Comparison of ENCODE assay signal across 8 mouse cellular contexts in the genomic region with DNA sequence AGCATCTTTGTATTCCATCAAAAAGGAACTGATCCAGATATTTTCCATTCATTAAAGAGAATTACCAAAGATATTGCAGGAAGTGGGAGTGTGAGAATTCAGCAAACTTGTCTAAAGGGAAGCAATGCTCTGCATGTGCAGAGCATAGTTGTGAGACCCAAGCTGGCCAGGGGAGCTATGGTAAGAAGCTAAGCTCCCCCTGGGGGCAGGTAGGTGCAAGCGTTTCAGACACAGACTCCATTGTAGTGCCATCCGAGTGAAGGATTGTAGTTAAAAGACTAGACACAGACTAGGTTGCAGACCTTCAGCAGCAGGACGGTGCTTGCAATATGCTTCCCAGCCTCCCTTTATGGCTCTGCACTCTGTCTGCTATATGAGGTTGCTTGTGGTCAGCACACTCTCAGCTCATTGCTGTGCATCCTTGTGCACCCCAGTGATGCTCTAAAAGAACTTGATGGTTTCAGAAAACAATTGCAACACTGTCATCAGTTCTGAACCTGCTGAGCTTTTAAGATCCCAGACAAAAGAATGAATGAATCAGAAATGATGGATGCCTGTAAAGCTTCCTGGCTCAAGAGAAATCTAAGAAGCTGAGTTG.
A peak's percentile ranks its signal among the peaks of the same experiment; 100 is the strongest.
DNase-seq lines count a peak whose midpoint lies in the region; ATAC-seq and TF ChIP-seq lines count a peak whose summit lies in the region.

No protein-coding gene starts in this region.

- H3K9ac ChIP-seq in kidney, embryonic 14.5 days (ENCODE audit: low read depth, low read length), result no peak overlapping the region
- no peak overlapping the region for H3K9ac ChIP-seq in hindbrain, embryonic 16.5 days (ENCODE audit: low read depth, low read length)

- DNase-seq in kidney, adult 9 months, result peak; percentile 5
- peak; percentile 41 to 42 for DNase-seq in cerebellum, postnatal 10 days
- no peak for DNase-seq in B cell, adult 2 months
- no peak for DNase-seq in heart, adult 9 months (ENCODE audit: low spot score in 2 of 2)
- no peak for DNase-seq in thymus, adult 18-20 months

- no peaks in the 10 kb centered on the region for H3K36me3 ChIP-seq in kidney, embryonic 14.5 days (ENCODE audit: control insufficient read depth, insufficient read depth, low read length)
- no peaks in the 10 kb centered on the region for H3K36me3 ChIP-seq in E14TG2a.4 (ENCODE audit: insufficient read depth, low read length)
- no peaks in the 10 kb centered on the region for H3K36me3 ChIP-seq in hindbrain, embryonic 16.5 days (ENCODE audit: control insufficient read depth, insufficient read depth, low read length)

- WGBS in kidney, embryonic 14.5 days, result 26% methylated on average over 3 of the region's 3 CpGs
- 11% methylated on average over 3 of the region's 3 CpGs for WGBS in hindbrain, embryonic 16.5 days

- no peak overlapping the region for H3K4me3 ChIP-seq in kidney, embryonic 14.5 days (ENCODE audit: low read length)
- no peak overlapping the region for H3K4me3 ChIP-seq in E14TG2a.4 (replicated peaks; ENCODE audit: low read length)
- H3K4me3 ChIP-seq in hindbrain, embryonic 16.5 days (ENCODE audit: low read length), result no peak overlapping the region

- no peak overlapping the region for H3K4me2 ChIP-seq in kidney, embryonic 14.5 days (replicated peaks; ENCODE audit: low read depth, low read length)
- H3K4me2 ChIP-seq in hindbrain, embryonic 16.5 days (ENCODE audit: low read length), result no peak overlapping the region

- no peak for ATAC-seq in kidney, embryonic 14.5 days (ENCODE audit: low FRiP score, low TSS enrichment)
- ATAC-seq in hindbrain, embryonic 16.5 days, result peak; percentile 61; the same call in 1 of the 2 replicates

- peak; percentile 53 for TF ChIP-seq CTCF in E14TG2a.4 (conservative IDR thresholded peaks at IDR 0.05; ENCODE audit: low read length)

- no peaks in the 10 kb centered on the region for H3K27me3 ChIP-seq in kidney, embryonic 14.5 days (ENCODE audit: control insufficient read depth, insufficient read depth, low read length)
- H3K27me3 ChIP-seq in E14TG2a.4 (ENCODE audit: insufficient read depth, low read length), result no peaks in the 10 kb centered on the region
- no peaks in the 10 kb centered on the region for H3K27me3 ChIP-seq in hindbrain, embryonic 16.5 days (replicated peaks; ENCODE audit: control insufficient read depth, insufficient read depth, low read length)

- H3K4me1 ChIP-seq in kidney, embryonic 14.5 days (ENCODE audit: control insufficient read depth, insufficient read depth, low read length), result no peaks in the 10 kb centered on the region
- H3K4me1 ChIP-seq in E14TG2a.4 (replicated peaks; ENCODE audit: low read depth, low read length), result no peaks in the 10 kb centered on the region
- no peaks in the 10 kb centered on the region for H3K4me1 ChIP-seq in hindbrain, embryonic 16.5 days (ENCODE audit: control insufficient read depth, insufficient read depth, low read depth, low read length)

- no peak overlapping the region for H3K27ac ChIP-seq in kidney, embryonic 14.5 days (ENCODE audit: low read depth, low read length)
- H3K27ac ChIP-seq in hindbrain, embryonic 16.5 days (ENCODE audit: low read depth, low read length), result no peak overlapping the region

- no peaks in the 10 kb centered on the region for H3K9me3 ChIP-seq in kidney, embryonic 14.5 days (ENCODE audit: control insufficient read depth, low read length)
- H3K9me3 ChIP-seq in E14TG2a.4 (ENCODE audit: low read length), result no peaks in the 10 kb centered on the region
- H3K9me3 ChIP-seq in hindbrain, embryonic 16.5 days (ENCODE audit: control insufficient read depth, low read length), result no peaks in the 10 kb centered on the region

Comparison
In these comparisons a context has a peak if more than half of its experiments do, and no peak if none do; other contexts are left out.
1. DNase-seq: peak in kidney, adult 9 months (single experiment) and cerebellum, postnatal 10 days (2 of 2); none in B cell, adult 2 months (0 of 2), heart, adult 9 months (0 of 2) and thymus, adult 18-20 months (0 of 2).